Mouse (Mus musculus): Measurements from ENCODE around the gene Creb5. TPM values are rescaled to one million over a fixed set of nuclear protein-coding genes. Genes with fewer than 3 reads are reported as not detected.

Gene Creb5
- polyA plus RNA-seq, 1 experiment from 2014 or later, result 5.0 TPM

- no peak for ATAC-seq
- Histone ChIP-seq H3K4me2 (replicated peaks) (no peak overlapping the region), H3K27me3 (replicated peaks) (no peaks in the 10 kb centered on the region), H3K4me1 (replicated peaks) (no peaks in the 10 kb centered on the region), H3K27ac (no peak overlapping the region), H3K9ac (no peak overlapping the region), H3K9me3 (no peaks in the 10 kb centered on the region), H3K4me3 (replicated peaks) (no peak overlapping the region), H3K36me3 (no peaks in the 10 kb centered on the region)
- 84% methylated on average over 5 of the region's 5 CpGs for WGBS
Observed at GRCm38 (mm10) chr6:53592230-53592629, 305.2 kb downstream of the Creb5 start.

DNA sequence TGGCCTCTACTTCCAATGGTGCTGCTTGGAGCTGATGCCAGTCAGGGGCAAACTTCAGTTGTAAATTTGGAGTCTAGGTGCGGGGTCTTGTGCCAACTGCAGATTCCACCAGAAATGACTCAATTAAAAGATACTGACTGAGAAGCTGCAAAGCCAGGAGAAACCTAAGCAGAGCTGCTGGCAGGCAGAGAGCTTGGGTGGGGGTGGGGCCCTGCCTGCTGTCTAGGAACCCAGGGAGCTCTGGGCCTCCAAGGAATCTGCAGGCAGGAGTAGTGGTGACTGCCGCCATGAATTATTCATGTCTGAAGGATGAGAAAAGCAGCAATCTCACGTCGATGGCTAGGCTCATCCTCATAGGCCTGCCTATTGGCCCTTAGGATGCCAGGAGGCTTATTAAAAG is 306.5 kb downstream of the Creb5 start:
- 33% methylated on average over 4 of the region's 4 CpGs for WGBS
- no peak for ATAC-seq
- no peak overlapping the region for H3K27ac ChIP-seq

DNA sequence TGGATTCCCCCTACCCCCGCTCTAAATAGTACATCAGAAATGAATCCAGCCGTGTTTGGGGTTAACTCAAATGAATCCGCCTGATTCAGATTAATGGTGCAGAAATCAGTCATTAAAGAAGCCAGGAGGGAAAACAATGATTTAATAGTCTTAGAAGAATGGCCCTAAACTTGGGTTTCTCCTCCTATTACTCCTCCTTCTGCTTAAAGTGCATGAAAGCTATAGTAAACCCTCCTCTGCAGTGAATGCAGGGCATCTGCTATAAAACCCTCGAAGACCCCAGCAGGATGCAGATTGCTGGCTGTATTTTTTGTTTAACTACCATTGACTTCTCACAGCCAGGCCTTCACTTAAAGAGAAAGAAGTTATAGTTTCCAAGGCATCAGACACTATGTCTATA is 307.2 kb downstream of the Creb5 start:
- no peak overlapping the region for H3K9ac ChIP-seq
- H3K27me3 ChIP-seq (replicated peaks), result no peaks in the 10 kb centered on the region
- no peak overlapping the region for H3K27ac ChIP-seq
- H3K4me2 ChIP-seq (replicated peaks), result no peak overlapping the region
- H3K4me3 ChIP-seq (replicated peaks), result no peak overlapping the region
- no peaks in the 10 kb centered on the region for H3K36me3 ChIP-seq
- 72% methylated on average over 4 of the region's 4 CpGs for WGBS
- no peaks in the 10 kb centered on the region for H3K9me3 ChIP-seq
- no peak for ATAC-seq
- no peaks in the 10 kb centered on the region for H3K4me1 ChIP-seq (replicated peaks)

More for the DNA sequence above, 306.5 kb downstream of the Creb5 start:
- Histone ChIP-seq H3K9ac (no peak overlapping the region), H3K36me3 (no peaks in the 10 kb centered on the region), H3K4me2 (replicated peaks) (no peak overlapping the region), H3K9me3 (no peaks in the 10 kb centered on the region), H3K4me3 (replicated peaks) (no peak overlapping the region), H3K27me3 (replicated peaks) (no peaks in the 10 kb centered on the region), H3K4me1 (replicated peaks) (no peaks in the 10 kb centered on the region)

GRCm38 (mm10) chr6:53596402-53596801 is 309.3 kb downstream of the Creb5 start:
- H3K4me1 ChIP-seq (replicated peaks), result no peaks in the 10 kb centered on the region
- H3K27ac ChIP-seq, result no peak overlapping the region
- H3K4me3 ChIP-seq (replicated peaks), result no peak overlapping the region
- no peak overlapping the region for H3K4me2 ChIP-seq (replicated peaks)
- no peak overlapping the region for H3K9ac ChIP-seq
- no peaks in the 10 kb centered on the region for H3K9me3 ChIP-seq
- no peaks in the 10 kb centered on the region for H3K36me3 ChIP-seq
- H3K27me3 ChIP-seq (replicated peaks), result no peaks in the 10 kb centered on the region
- ATAC-seq, result no peak
- WGBS, result 88% methylated on average over 2 of the region's 2 CpGs

- no peaks in the 10 kb centered on the region for H3K36me3 ChIP-seq
- no peak for ATAC-seq
- 88% methylated on average over 3 of the region's 3 CpGs for WGBS
- H3K9ac ChIP-seq, result no peak overlapping the region
- no peaks in the 10 kb centered on the region for H3K27me3 ChIP-seq (replicated peaks)
- H3K4me1 ChIP-seq (replicated peaks), result no peaks in the 10 kb centered on the region
- H3K4me2 ChIP-seq (replicated peaks), result no peak overlapping the region
- H3K4me3 ChIP-seq (replicated peaks), result no peak overlapping the region
- no peak overlapping the region for H3K27ac ChIP-seq
- no peaks in the 10 kb centered on the region for H3K9me3 ChIP-seq
Observed at GRCm38 (mm10) chr6:53603041-53603440, 316.0 kb downstream of the Creb5 start.

DNA sequence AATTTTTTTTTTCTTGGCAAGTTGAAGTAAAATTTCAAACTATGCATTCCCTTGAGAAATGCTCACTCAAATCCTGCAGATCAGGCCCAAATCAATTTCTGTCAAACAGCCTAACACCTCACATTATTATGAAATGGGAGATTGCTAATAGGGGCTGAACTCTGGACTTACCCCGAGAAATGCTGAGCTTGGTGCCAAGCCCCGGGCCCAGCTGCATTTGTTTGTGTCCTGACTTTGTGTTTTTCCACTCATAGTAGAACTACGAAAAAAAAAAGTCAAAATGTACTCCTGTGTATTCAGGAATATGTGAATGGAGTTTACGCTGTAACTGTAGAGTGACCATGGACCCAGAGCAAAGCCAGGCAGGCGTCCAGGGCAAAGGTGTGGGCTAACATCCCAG is 316.6 kb downstream of the Creb5 start:
- Histone ChIP-seq H3K9me3 (no peaks in the 10 kb centered on the region), H3K9ac (no peak overlapping the region), H3K27me3 (replicated peaks) (no peaks in the 10 kb centered on the region), H3K4me3 (replicated peaks) (no peak overlapping the region), H3K4me1 (replicated peaks) (no peaks in the 10 kb centered on the region), H3K4me2 (replicated peaks) (no peak overlapping the region), H3K27ac (no peak overlapping the region), H3K36me3 (no peaks in the 10 kb centered on the region)
- ATAC-seq, result no peak
- 82% methylated on average over 5 of the region's 5 CpGs for WGBS

DNA sequence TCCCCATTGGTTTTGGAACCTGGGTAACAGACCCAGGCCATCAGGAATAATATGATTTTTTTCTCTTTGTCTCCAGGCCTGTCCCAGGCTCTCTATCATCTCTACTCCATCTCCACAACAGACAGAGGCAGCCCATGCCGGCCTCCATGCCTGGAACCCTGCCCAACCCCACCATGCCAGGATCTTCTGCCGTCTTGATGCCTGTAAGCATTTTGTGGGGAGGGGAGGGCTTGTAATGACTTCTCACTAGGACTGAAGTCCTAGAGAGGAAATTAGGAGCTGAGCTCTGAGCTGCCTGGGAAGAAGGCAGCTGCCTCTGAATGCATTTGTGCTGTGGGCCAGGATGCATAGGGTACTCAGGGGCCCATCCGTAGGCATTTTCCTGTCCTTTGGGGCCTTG is 317.3 kb downstream of the Creb5 start:
- Histone ChIP-seq H3K4me2 (replicated peaks) (no peak overlapping the region), H3K36me3 (no peaks in the 10 kb centered on the region), H3K27me3 (replicated peaks) (no peaks in the 10 kb centered on the region), H3K27ac (no peak overlapping the region), H3K9me3 (no peaks in the 10 kb centered on the region), H3K4me3 (replicated peaks) (no peak overlapping the region), H3K9ac (no peak overlapping the region), H3K4me1 (replicated peaks) (no peaks in the 10 kb centered on the region)
- no peak for ATAC-seq
- 74% methylated on average over 3 of the region's 3 CpGs for WGBS

DNA sequence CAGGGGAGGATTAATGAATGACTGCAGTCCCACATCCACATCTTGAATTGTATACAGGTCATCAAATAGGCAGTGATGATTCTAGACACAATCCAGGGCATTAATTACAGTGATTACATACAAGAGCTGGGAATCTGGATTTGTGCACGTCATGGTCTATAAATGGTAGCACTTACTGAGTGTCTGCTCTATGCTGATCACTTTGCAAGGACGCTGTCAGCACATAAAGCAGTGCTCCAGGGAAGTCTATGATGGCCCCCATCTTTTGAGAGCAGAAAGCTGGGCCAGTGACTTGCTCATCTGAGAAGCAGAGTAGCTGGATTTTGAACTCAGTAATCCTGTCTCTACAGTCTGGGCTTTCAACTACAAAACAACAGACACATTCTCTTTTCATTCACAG is 318.1 kb downstream of the Creb5 start:
- no peak for ATAC-seq
- Histone ChIP-seq H3K4me2 (replicated peaks) (no peak overlapping the region), H3K27ac (no peak overlapping the region), H3K27me3 (replicated peaks) (no peaks in the 10 kb centered on the region), H3K4me3 (replicated peaks) (no peak overlapping the region), H3K9ac (no peak overlapping the region), H3K4me1 (replicated peaks) (no peaks in the 10 kb centered on the region), H3K9me3 (no peaks in the 10 kb centered on the region), H3K36me3 (no peaks in the 10 kb centered on the region)
- WGBS, result 59% methylated on average over 2 of the region's 2 CpGs

GRCm38 (mm10) chr6:53611451-53611945 is 324.4 kb downstream of the Creb5 start:
- H3K27me3 ChIP-seq (replicated peaks), result no peaks in the 10 kb centered on the region
- no peak overlapping the region for H3K4me3 ChIP-seq (replicated peaks)
- WGBS, result 87% methylated on average over 5 of the region's 5 CpGs
- no peak for ATAC-seq
- no peak overlapping the region for H3K4me2 ChIP-seq (replicated peaks)
- no peaks in the 10 kb centered on the region for H3K4me1 ChIP-seq (replicated peaks)
- H3K9me3 ChIP-seq, result no peaks in the 10 kb centered on the region
- no peak overlapping the region for H3K9ac ChIP-seq
- H3K27ac ChIP-seq, result no peak overlapping the region
- no peaks in the 10 kb centered on the region for H3K36me3 ChIP-seq

GRCm38 (mm10) chr6:53612681-53613080 is 325.6 kb downstream of the Creb5 start:
- Histone ChIP-seq H3K36me3 (no peaks in the 10 kb centered on the region), H3K4me2 (replicated peaks) (no peak overlapping the region), H3K4me3 (replicated peaks) (no peak overlapping the region), H3K27me3 (replicated peaks) (no peaks in the 10 kb centered on the region), H3K4me1 (replicated peaks) (no peaks in the 10 kb centered on the region), H3K9me3 (no peaks in the 10 kb centered on the region), H3K27ac (no peak overlapping the region), H3K9ac (no peak overlapping the region)
- ATAC-seq, result no peak
- WGBS, result 57% methylated on average over 6 of the region's 6 CpGs

GRCm38 (mm10) chr6:53615440-53616211 is 328.6 kb downstream of the Creb5 start:
- Histone ChIP-seq H3K4me3 (replicated peaks) (no peak overlapping the region), H3K9me3 (no peaks in the 10 kb centered on the region), H3K27ac (no peak overlapping the region), H3K27me3 (replicated peaks) (0 out of 2 replicates have a peak, but pooled peaks cover 3% of the 10 kb centered on the region), H3K36me3 (no peaks in the 10 kb centered on the region), H3K9ac (no peak overlapping the region), H3K4me2 (replicated peaks) (no peak overlapping the region), H3K4me1 (replicated peaks) (no peaks in the 10 kb centered on the region)
- no peak for ATAC-seq
- 43% methylated on average over 9 of the region's 9 CpGs for WGBS

DNA sequence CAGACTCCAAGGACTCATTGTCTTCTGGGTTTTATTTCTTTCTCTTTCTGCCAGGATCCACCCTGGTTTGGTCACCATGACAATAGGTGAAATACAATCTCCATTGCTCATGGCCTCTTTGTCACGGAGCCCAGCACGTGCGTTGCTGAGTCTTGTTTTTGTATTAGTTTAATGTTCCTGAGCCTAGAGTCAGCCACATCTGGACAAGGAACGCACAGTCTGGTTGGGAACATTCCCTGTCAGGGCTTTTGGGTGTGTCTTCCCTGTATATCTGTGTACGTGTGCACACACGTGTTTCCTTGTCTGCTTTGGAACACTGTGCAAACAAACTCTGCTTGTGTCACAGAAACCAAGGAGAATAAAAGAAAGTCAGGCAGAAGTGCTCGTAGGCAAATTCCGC is 331.1 kb downstream of the Creb5 start:
- no peak overlapping the region for H3K4me2 ChIP-seq (replicated peaks)
- no peaks in the 10 kb centered on the region for H3K9me3 ChIP-seq
- no peak for ATAC-seq
- H3K4me1 ChIP-seq (replicated peaks), result no peaks in the 10 kb centered on the region
- no peaks in the 10 kb centered on the region for H3K36me3 ChIP-seq
- WGBS, result 67% methylated on average over 8 of the region's 8 CpGs
- no peak overlapping the region for H3K9ac ChIP-seq
- H3K4me3 ChIP-seq (replicated peaks), result no peak overlapping the region
- H3K27me3 ChIP-seq (replicated peaks), result 0 out of 2 replicates have a peak, but pooled peaks cover 3% of the 10 kb centered on the region
- H3K27ac ChIP-seq, result no peak overlapping the region

DNA sequence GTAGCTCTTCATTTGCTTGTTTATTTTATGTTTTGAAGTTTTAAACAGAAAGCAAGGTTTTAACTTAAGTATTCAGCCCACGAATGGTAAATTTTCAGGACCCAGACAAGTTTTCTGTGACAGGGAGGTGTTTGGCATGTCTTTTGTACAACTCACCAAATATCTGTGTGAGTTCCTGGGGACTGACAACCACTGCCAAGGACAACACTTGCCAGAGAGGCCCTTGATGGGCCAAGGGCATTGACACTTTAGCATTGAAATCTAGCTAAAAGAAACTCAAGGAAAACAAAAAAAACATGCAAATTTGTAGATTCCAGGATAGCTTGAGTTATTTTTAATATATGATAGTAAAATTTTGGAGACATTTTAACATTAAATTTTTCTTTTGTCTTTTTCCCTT is 332.6 kb downstream of the Creb5 start:
- Histone ChIP-seq H3K27me3 (replicated peaks) (0 out of 2 replicates have a peak, but pooled peaks cover 3% of the 10 kb centered on the region), H3K27ac (no peak overlapping the region), H3K4me3 (replicated peaks) (no peak overlapping the region), H3K36me3 (no peaks in the 10 kb centered on the region), H3K4me2 (replicated peaks) (no peak overlapping the region), H3K9me3 (no peaks in the 10 kb centered on the region), H3K4me1 (replicated peaks) (no peaks in the 10 kb centered on the region), H3K9ac (no peak overlapping the region)
- WGBS, result 71% methylated on average over 1 of the region's 1 CpGs
- no peak for ATAC-seq
